Mouse (Mus musculus) bone marrow, adult 2 months (tissue): ENCODE results near the gene Copg2.

Source experiments
- CTCF ChIP-seq: fragments of 200-500 bp; IDR thresholded peaks from 2 replicates; pipeline ENCODE4 v1.5.1; 2011; ENCODE audit warnings: low read length, control low read depth; ENCODE audit not compliant: control insufficient read depth, insufficient read depth
- POLR2A ChIP-seq: fragments of 200-500 bp; IDR thresholded peaks from 2 replicates; pipeline ENCODE4 v1.6.1; 2011; ENCODE audit warnings: low read depth, mild to moderate bottlenecking, control low read depth, low read length, borderline replicate concordance; ENCODE audit not compliant: control insufficient read depth

DNA sequence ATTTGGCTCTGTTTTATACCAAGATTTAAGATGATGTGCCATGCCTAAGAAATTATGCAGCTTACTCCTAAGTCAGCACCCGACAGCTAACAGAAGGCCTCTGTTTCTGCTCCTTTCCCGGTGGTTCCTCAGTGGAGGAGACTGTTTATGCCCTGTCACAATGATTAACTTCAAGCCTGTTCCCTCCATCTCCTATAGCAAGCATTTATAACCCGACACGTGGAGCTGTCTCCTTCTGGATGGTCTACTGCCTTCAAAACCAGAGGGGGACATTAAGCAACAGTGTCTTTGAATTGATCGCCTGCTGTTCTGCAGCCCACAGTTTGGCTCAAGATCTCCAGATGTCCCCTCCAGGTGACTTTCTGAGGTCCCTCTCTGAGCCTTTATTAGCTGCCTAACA is 42.7 kb upstream of the Copg2 start:
- TF ChIP-seq POLR2A (no peak), CTCF (no peak)
